Mouse (Mus musculus): ENCODE data around the gene 1700021F07Rik. TPM values are rescaled to one million over a fixed set of nuclear protein-coding genes. Genes with fewer than 3 reads are reported as not detected.
A peak's percentile ranks its signal among the peaks of the same experiment; 100 is the strongest.

Gene 1700021F07Rik
- total and polyA plus RNA-seq, 3 experiments: not detected

GRCm38 (mm10) chr2:173484486-173484885 lies 37.9 kb upstream of the 1700021F07Rik start:
- Histone ChIP-seq H3K9me3 (replicated peaks; ENCODE audit: low read length) (peaks cover 3% of the 10 kb centered on the region), H3K4me1 (ENCODE audit: control insufficient read depth in 1 of 2, insufficient read depth in 2 of 2) (no peaks in the 10 kb centered on the region), H3K36me3 (replicated peaks in 1 of 2; ENCODE audit: control insufficient read depth in 1 of 2, insufficient read depth in 1 of 2, low read length in 1 of 2) (no peaks in the 10 kb centered on the region), H3K79me2 (replicated peaks; ENCODE audit: control insufficient read depth, extremely low read depth, insufficient read depth, poor library complexity, severe bottlenecking) (no peaks in the 10 kb centered on the region), H3K9ac (ENCODE audit: insufficient read depth, low read depth) (no peak overlapping the region), H3K4me2 (ENCODE audit: insufficient read depth, low read depth, poor library complexity, severe bottlenecking) (no peak overlapping the region), H3K27me3 (replicated peaks) (peaks cover 4% of the 10 kb centered on the region), H3K4me3 (replicated peaks in 1 of 3; ENCODE audit: low read depth in 2 of 3, low read length in 2 of 3, poor library complexity in 1 of 3) (no peak overlapping the region), H3K27ac (ENCODE audit: insufficient read depth, low read depth) (no peak overlapping the region)
- TF ChIP-seq SIN3A (IDR thresholded peaks at IDR 0.05; ENCODE audit: low read length) (no peak), E2F4 (IDR thresholded peaks at IDR 0.05; ENCODE audit: insufficient replicate concordance, low read depth, low read length) (no peak), MXI1 (IDR thresholded peaks at IDR 0.05; ENCODE audit: low read depth, low read length) (no peak), MAFK (IDR thresholded peaks at IDR 0.05; ENCODE audit: insufficient replicate concordance, low read length) (no peak), HCFC1 (IDR thresholded peaks at IDR 0.05; ENCODE audit: low read depth, low read length) (no peak), ZNF384 (IDR thresholded peaks at IDR 0.05; ENCODE audit: low read depth, low read length) (no peak), MAZ (IDR thresholded peaks at IDR 0.05; ENCODE audit: low read depth, low read length) (no peak), PAX5 (IDR thresholded peaks at IDR 0.05; ENCODE audit: low read length) (no peak), KAT2A (IDR thresholded peaks at IDR 0.05; ENCODE audit: insufficient replicate concordance, low read length) (no peak), CTCF (conservative IDR thresholded peaks at IDR 0.05 in 1 of 2, IDR thresholded peaks at IDR 0.05 in 1 of 2; ENCODE audit: low read depth in 2 of 2, low read length in 2 of 2) (no peak), RCOR1 (conservative IDR thresholded peaks at IDR 0.05; ENCODE audit: low read depth, low read length) (no peak)
- in situ Hi-C loops (cut with MboI; ENCODE audit: low pct_ligation_motif_present, low pct_unique_long_range_greater_than_20kb, low sequenced_read_pairs) (no loop called here), dilution Hi-C loops (cut with MboI; ENCODE audit: extremely low pct_ligation_motif_present, extremely low pct_unique_long_range_greater_than_20kb, low sequenced_read_pairs) (no loop called here)
- no peak for DNase-seq (ENCODE audit: extremely low read depth)

GRCm38 (mm10) chr2:173499612-173500011 lies 22.8 kb upstream of the 1700021F07Rik start:
- peak; percentile 24 for DNase-seq (ENCODE audit: extremely low read depth)
- no peak overlapping the region for H3K9ac ChIP-seq (ENCODE audit: insufficient read depth, low read depth)
- no peaks in the 10 kb centered on the region for H3K79me2 ChIP-seq (replicated peaks; ENCODE audit: control insufficient read depth, extremely low read depth, insufficient read depth, poor library complexity, severe bottlenecking)
- H3K9me3 ChIP-seq (replicated peaks; ENCODE audit: low read length): peaks cover 8% of the 10 kb centered on the region
- dilution Hi-C loops (cut with MboI; ENCODE audit: extremely low pct_ligation_motif_present, extremely low pct_unique_long_range_greater_than_20kb, low sequenced_read_pairs): no loop called here
- H3K27me3 ChIP-seq (replicated peaks): peaks cover 24% of the 10 kb centered on the region
- H3K27ac ChIP-seq (ENCODE audit: insufficient read depth, low read depth): no peak overlapping the region
- H3K4me1 ChIP-seq (ENCODE audit: control insufficient read depth in 1 of 2, insufficient read depth in 2 of 2): no peaks in the 10 kb centered on the region
- no peaks in the 10 kb centered on the region for H3K36me3 ChIP-seq (replicated peaks in 1 of 2; ENCODE audit: control insufficient read depth in 1 of 2, insufficient read depth in 1 of 2, low read length in 1 of 2)
- no peak overlapping the region for H3K4me2 ChIP-seq (ENCODE audit: insufficient read depth, low read depth, poor library complexity, severe bottlenecking)
- in situ Hi-C loops (cut with MboI; ENCODE audit: low pct_ligation_motif_present, low pct_unique_long_range_greater_than_20kb, low sequenced_read_pairs): no loop called here
- H3K4me3 ChIP-seq (replicated peaks in 1 of 3; ENCODE audit: low read depth in 2 of 3, low read length in 2 of 3, poor library complexity in 1 of 3): no peak overlapping the region
- peak; percentile 27; the same call in 1 of the 2 replicates for TF ChIP-seq MEF2A (IDR thresholded peaks at IDR 0.05; ENCODE audit: borderline replicate concordance, low read depth, low read length)
- TF ChIP-seq ETS1 (conservative IDR thresholded peaks at IDR 0.05; ENCODE audit: low read depth, low read length): peak; percentile 52
- no peak for TF ChIP-seq MAFK (IDR thresholded peaks at IDR 0.05; ENCODE audit: insufficient replicate concordance, low read length)
- peak; percentile 90 for TF ChIP-seq EP300 (IDR thresholded peaks at IDR 0.05; ENCODE audit: low read length)
- TF ChIP-seq CTCF (conservative IDR thresholded peaks at IDR 0.05 in 1 of 2, IDR thresholded peaks at IDR 0.05 in 1 of 2; ENCODE audit: low read depth in 2 of 2, low read length in 2 of 2): no peak
- no peak for TF ChIP-seq NRF1 (IDR thresholded peaks at IDR 0.05; ENCODE audit: low read depth, low read length)
- no peak for TF ChIP-seq POLR2A (IDR thresholded peaks at IDR 0.05; ENCODE audit: low read depth, low read length)
- TF ChIP-seq ZC3H11A (IDR thresholded peaks at IDR 0.05; ENCODE audit: low read depth, low read length): no peak
- no peak for TF ChIP-seq KAT2A (IDR thresholded peaks at IDR 0.05; ENCODE audit: insufficient replicate concordance, low read length)
- TF ChIP-seq SMC3 (IDR thresholded peaks at IDR 0.05; ENCODE audit: low read depth, low read length): no peak
- TF ChIP-seq USF1 (IDR thresholded peaks at IDR 0.05; ENCODE audit: low read depth, low read length): no peak
- no peak for TF ChIP-seq CHD1 (IDR thresholded peaks at IDR 0.05; ENCODE audit: low read depth, low read length)
- no peak for TF ChIP-seq MAX (IDR thresholded peaks at IDR 0.05; ENCODE audit: low read length)
- TF ChIP-seq POLR2AphosphoS2 (IDR thresholded peaks at IDR 0.05; ENCODE audit: low read depth, low read length): no peak
- no peak for TF ChIP-seq RAD21 (IDR thresholded peaks at IDR 0.05; ENCODE audit: low read depth, low read length)
- no peak for TF ChIP-seq PAX5 (IDR thresholded peaks at IDR 0.05; ENCODE audit: low read length)
- no peak for TF ChIP-seq ELF1 (IDR thresholded peaks at IDR 0.05; ENCODE audit: low read depth, low read length)
- peak; percentile 83; the same call in 1 of the 2 replicates for TF ChIP-seq JUN (IDR thresholded peaks at IDR 0.05; ENCODE audit: insufficient read depth, low read depth, low read length)
- TF ChIP-seq ZMIZ1 (IDR thresholded peaks at IDR 0.05; ENCODE audit: low read depth, low read length): no peak
- no peak for TF ChIP-seq ZKSCAN1 (IDR thresholded peaks at IDR 0.05; ENCODE audit: borderline replicate concordance, low read depth, low read length)
- TF ChIP-seq BHLHE40 (IDR thresholded peaks at IDR 0.05; ENCODE audit: low read depth, low read length): peak; percentile 59
- peak; percentile 54; the same call in 1 of the 2 replicates for TF ChIP-seq TCF12 (IDR thresholded peaks at IDR 0.05; ENCODE audit: low read depth, low read length)
- no peak for TF ChIP-seq UBTF (IDR thresholded peaks at IDR 0.05; ENCODE audit: low read depth, low read length)
- TF ChIP-seq HCFC1 (IDR thresholded peaks at IDR 0.05; ENCODE audit: low read depth, low read length): no peak
- TF ChIP-seq TBP (conservative IDR thresholded peaks at IDR 0.05; ENCODE audit: low read depth, low read length): no peak
- peak; percentile 89 for TF ChIP-seq JUND (conservative IDR thresholded peaks at IDR 0.05; ENCODE audit: low read depth, low read length)
- TF ChIP-seq RCOR1 (conservative IDR thresholded peaks at IDR 0.05; ENCODE audit: low read depth, low read length): peak; percentile 46; the same call in 1 of the 2 replicates
- peak; percentile 73 for TF ChIP-seq IRF4 (IDR thresholded peaks at IDR 0.05; ENCODE audit: low read depth, low read length)
